8 mouse cellular contexts compared by ENCODE assay signal in genomic region chr9:119321392-119322229, GRCm38 (mm10). TPM values are rescaled to one million over a fixed set of nuclear protein-coding genes. Genes with fewer than 3 reads are reported as not detected.
DNase-seq lines count a peak whose midpoint lies in the region; ATAC-seq and TF ChIP-seq lines count a peak whose summit lies in the region.

No protein-coding gene starts in this region.

- no peak overlapping the region for H3K27ac ChIP-seq in cerebellum, adult 2 months (ENCODE audit: insufficient read depth, low read length)
- peak overlapping the region; percentile 94 for H3K27ac ChIP-seq in hindbrain, embryonic 15.5 days (replicated peaks)

- peak overlapping the region; percentile 75 for H3K4me3 ChIP-seq in cerebellum, adult 2 months (replicated peaks; ENCODE audit: insufficient read depth, low read depth, low read length)
- peak overlapping the region; percentile 85 for H3K4me3 ChIP-seq in hindbrain, embryonic 15.5 days

- H3K4me1 ChIP-seq in cerebellum, adult 2 months (ENCODE audit: control insufficient read depth, insufficient read depth, low read length) = no peaks in the 10 kb centered on the region
- peaks cover 30% of the 10 kb centered on the region for H3K4me1 ChIP-seq in hindbrain, embryonic 15.5 days (replicated peaks)

- ATAC-seq in hindbrain, embryonic 15.5 days (ENCODE audit: low FRiP score, low read depth) = peak; percentile 21
- peak; percentile 1; the same call in 1 of the 2 replicates for ATAC-seq in megakaryocyte progenitor cell, adult 5-6 weeks (replicated peaks; ENCODE audit: poor library complexity)

- no peaks in the 10 kb centered on the region for H3K36me3 ChIP-seq in hindbrain, embryonic 15.5 days

- no peak for TF ChIP-seq POLR2A in cerebellum, adult 2 months (IDR thresholded peaks at IDR 0.05; ENCODE audit: borderline replicate concordance, insufficient read depth, low read length)

- no peaks in the 10 kb centered on the region for H3K27me3 ChIP-seq in cerebellum, adult 2 months (ENCODE audit: control insufficient read depth, insufficient read depth, low read length)
- H3K27me3 ChIP-seq in hindbrain, embryonic 15.5 days = no peaks in the 10 kb centered on the region

- H3K9me3 ChIP-seq in hindbrain, embryonic 15.5 days = no peaks in the 10 kb centered on the region

- TF ChIP-seq CTCF in cerebellum, adult 2 months (IDR thresholded peaks at IDR 0.05; ENCODE audit: borderline replicate concordance, insufficient read depth, low read depth, low read length) = no peak

- H3K9ac ChIP-seq in hindbrain, embryonic 15.5 days = peak overlapping the region; percentile 83

- no peak for DNase-seq in cerebellum, adult 2 months
- DNase-seq in cerebellum, adult 9-11 months = no peak
- DNase-seq in 3134 (ENCODE audit: extremely low read depth, insufficient read length, low spot score) = peak; percentile 59
- peak; percentile 27 for DNase-seq in embryo, embryonic 9.5 days (ENCODE audit: extremely low spot score)
- peak; percentile 72 for DNase-seq in testis, postnatal 14 days (ENCODE audit: low spot score)
- DNase-seq in cerebellum, adult 11 months = no peak

- 1% methylated on average over 59 of the region's 59 CpGs for WGBS in cerebellum, adult 2 months
- under 1% methylated on average over 45 of the region's 59 CpGs for WGBS in hindbrain, embryonic 15.5 days

- peak overlapping the region; percentile 88 for H3K4me2 ChIP-seq in hindbrain, embryonic 15.5 days

RNA-seq across cellular contexts. Expression of gene Oxsr1, which starts 0.6 kb away (rescaled TPM):
- 45.7 and 47.9 TPM in 2 replicates for polyA plus RNA-seq in cerebellum, adult 2 months (2012; rRNA removed)
- polyA plus RNA-seq in hindbrain, embryonic 15.5 days (2015; fragmentation: Nextera tagmentation; extraction: Ambion mirVana) = 13.8 TPM in 2 replicates
- total RNA-seq in megakaryocyte progenitor cell, adult 5-6 weeks (2015) = 14.5 and 16.9 TPM in 2 replicates
- total RNA-seq in megakaryocyte progenitor cell, adult 5-6 weeks (2017) = 29.1 and 32.2 TPM in 2 replicates

RNA-seq across cellular contexts. Expression of gene Acaa1a, which starts 17.9 kb away (rescaled TPM):
- polyA plus RNA-seq in cerebellum, adult 2 months (2012; rRNA removed) = 135 and 139 TPM in 2 replicates
- polyA plus RNA-seq in hindbrain, embryonic 15.5 days (2015; fragmentation: Nextera tagmentation; extraction: Ambion mirVana) = 111 and 125 TPM in 2 replicates
- 19.5 and 20.9 TPM in 2 replicates for total RNA-seq in megakaryocyte progenitor cell, adult 5-6 weeks (2015)
- 23.2 and 30.1 TPM in 2 replicates for total RNA-seq in megakaryocyte progenitor cell, adult 5-6 weeks (2017)

RNA-seq across cellular contexts. Expression of gene Myd88, which starts 19.6 kb away (rescaled TPM):
- 5.4 and 6.1 TPM in 2 replicates for polyA plus RNA-seq in cerebellum, adult 2 months (2012; rRNA removed)
- 6.6 and 6.8 TPM in 2 replicates for polyA plus RNA-seq in hindbrain, embryonic 15.5 days (2015; fragmentation: Nextera tagmentation; extraction: Ambion mirVana)
- total RNA-seq in megakaryocyte progenitor cell, adult 5-6 weeks (2015) = 33.4 and 34.6 TPM in 2 replicates
- 21.2 and 23.1 TPM in 2 replicates for total RNA-seq in megakaryocyte progenitor cell, adult 5-6 weeks (2017)

RNA-seq across cellular contexts. Expression of gene Xylb, which starts 35.6 kb away (rescaled TPM):
- 5.9 and 6.1 TPM in 2 replicates for polyA plus RNA-seq in cerebellum, adult 2 months (2012; rRNA removed)
- 2.9 and 3.8 TPM in 2 replicates for polyA plus RNA-seq in hindbrain, embryonic 15.5 days (2015; fragmentation: Nextera tagmentation; extraction: Ambion mirVana)
- total RNA-seq in megakaryocyte progenitor cell, adult 5-6 weeks (2015) = 3.6 and 3.8 TPM in 2 replicates
- total RNA-seq in megakaryocyte progenitor cell, adult 5-6 weeks (2017) = 2.2 and 5.2 TPM in 2 replicates

RNA-seq across cellular contexts. Expression of gene Slc22a14, which starts 43.7 kb away (rescaled TPM):
- not detected in 2 replicates for polyA plus RNA-seq in cerebellum, adult 2 months (2012; rRNA removed)
- 0.07 TPM in 1 of 2 replicates, not detected in the other for polyA plus RNA-seq in hindbrain, embryonic 15.5 days (2015; fragmentation: Nextera tagmentation; extraction: Ambion mirVana)
- not detected in 2 replicates for total RNA-seq in megakaryocyte progenitor cell, adult 5-6 weeks (2015)
- total RNA-seq in megakaryocyte progenitor cell, adult 5-6 weeks (2017) = not detected in 2 replicates

Comparison
In these comparisons a context has a peak if more than half of its experiments do, and no peak if none do; other contexts are left out.
1. DNase-seq: peak in 3134 (single experiment), embryo, embryonic 9.5 days (single experiment) and testis, postnatal 14 days (single experiment); none in cerebellum, adult 2 months (0 of 2), cerebellum, adult 9-11 months (single experiment) and cerebellum, adult 11 months (single experiment).